Mouse (Mus musculus) regulatory T cell (primary cell): Measurements from ENCODE around the gene Nr2f1.
"Not testable (repeated sequence)": the region's sequence is repeated elsewhere in the genome, so short reads cannot be mapped to it uniquely, and the experiment has no call there.

Experiments
- in situ Hi-C: fragments of 300-600 bp; cut with MboI, MseI; formaldehyde crosslinking; loops from one replicate; pipeline ENCODE4 v1.15.1; 2025; ENCODE audit warnings: high pct_unique_total_duplicates

The Nr2f1 gene

DNA sequence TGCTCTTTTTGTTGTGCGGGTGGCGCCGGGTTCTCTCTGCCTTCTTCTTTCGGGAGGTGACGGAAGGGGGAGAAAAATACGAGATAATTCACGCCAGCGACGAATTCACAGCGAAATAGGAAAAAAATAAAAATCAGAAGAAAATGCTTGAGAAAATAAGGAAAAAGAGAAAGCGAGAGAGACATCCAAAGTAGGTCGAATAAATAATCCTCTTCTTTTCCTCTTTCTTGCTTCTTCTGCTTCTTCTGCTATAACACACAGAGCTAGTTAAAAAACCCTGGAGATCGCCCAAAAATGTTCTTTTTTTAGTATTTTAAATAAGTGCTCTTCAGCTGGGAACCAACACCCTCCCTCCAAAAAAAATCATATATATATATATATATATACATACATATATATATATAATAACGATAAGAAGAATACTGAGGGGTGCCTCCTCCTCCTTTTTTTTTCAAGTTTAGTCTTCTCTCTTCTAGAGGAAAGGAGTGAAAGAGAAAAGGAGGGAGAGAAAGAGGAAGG, at the start of gene Nr2f1:
TSS of gene Nr2f1 (minus strand) at position 116 of the 519 bp plus-strand sequence.
- in situ Hi-C loops = loop anchor here (5.0 kb wide), 2 partner anchors 217 to 1032 kb away; no protein-coding TSS in a partner anchor

DNA sequence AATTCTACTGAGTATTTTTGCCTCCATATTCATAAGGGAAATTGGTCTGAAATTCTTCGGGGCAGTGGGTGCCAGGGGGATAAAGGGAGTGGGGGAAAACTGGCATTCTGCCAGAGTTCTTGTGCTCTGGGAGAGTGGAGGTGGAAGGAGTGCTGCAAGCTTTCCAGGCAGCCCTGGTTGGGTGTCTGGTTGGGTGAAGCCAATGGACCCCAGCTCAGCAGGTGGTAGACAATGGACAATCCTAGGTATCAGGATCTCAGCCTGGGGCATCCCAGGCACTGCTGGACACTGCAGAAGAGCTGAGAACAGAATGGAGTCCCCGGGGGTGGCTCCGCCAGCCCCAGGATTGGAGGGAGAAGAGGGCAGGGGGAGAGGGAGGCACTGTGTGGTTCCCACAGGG, 22.1 kb upstream of the Nr2f1 start:
- in situ Hi-C loops = no loop called here

DNA sequence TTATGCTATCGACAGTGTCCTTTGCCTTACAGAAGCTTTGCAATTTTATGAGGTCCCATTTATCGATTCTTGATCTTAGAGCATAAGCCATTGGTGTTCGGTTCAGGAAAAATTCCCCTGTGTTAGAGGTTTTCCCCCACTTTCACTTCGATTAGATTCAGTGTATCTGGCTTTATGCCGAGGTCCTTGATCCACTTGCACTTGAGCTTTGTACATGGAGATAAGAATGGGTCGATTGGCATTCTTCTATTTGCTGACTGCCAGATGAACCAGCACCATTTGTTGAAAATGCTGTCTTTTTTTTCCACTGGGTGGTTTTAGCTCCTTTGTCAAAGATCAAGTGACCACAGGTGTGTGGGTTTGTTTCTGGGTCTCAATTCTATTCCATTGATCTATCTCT, 20.7 kb upstream of the Nr2f1 start:
- in situ Hi-C loops = not testable (repeated sequence)

DNA sequence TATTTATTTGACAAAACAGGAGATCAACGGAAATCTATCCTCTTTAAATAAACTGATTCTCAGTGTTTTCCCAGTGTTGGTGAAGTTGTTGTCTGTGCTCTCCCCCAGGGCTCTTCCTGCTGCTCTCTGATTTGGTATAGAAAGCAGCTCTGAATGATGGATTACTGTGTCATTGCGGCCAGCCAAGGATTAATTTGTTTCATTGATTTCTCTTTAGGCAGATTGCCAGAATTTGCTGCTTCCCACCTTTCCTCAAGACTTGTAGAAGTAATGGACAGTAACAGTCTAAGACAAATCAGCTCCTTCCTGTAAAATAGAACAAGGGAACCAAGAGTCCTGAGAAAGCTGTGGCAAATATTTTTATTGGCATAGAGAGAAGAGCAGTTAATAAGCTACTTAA, 15.7 kb upstream of the Nr2f1 start:
- in situ Hi-C loops = no loop called here

DNA sequence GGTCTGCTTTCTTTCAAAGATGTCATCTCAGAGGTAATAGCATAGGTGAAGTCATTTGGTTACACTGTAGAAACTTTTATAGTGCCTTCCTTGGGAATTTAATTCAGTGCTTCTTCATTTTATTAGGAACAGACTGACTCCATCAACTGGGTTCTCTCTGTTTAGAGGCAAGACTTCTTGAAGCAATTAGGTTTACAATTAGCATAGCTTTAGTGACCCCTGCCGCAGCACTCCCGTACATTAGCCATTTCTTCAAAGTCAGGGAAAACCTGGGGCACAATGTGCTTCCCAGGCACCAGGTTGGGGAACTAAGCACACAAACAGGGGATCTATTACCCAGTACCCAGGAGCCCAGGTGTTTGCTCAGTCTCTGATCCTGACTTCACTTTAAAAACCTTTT, 13.6 kb upstream of the Nr2f1 start:
- in situ Hi-C loops = no loop called here

DNA sequence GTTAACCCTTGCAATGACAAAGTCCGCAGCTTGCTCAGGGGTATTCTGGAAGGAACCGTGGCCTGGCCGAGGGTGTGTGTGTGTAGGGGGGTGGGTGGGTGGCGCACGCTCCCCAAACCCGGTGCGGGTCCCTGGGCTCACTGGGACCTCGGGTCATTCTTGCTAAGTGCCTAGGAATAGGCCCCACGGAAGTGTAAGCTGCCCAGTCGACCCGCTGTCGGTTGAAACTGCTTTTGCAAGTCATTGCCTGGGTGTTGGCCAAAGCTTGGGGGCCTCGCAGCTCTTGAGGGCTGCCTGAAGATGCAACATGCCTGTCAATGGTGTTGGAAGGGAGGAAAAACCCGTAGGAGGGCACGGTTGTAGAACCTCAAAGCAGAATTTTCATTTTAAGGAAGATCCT, 12.6 kb upstream of the Nr2f1 start:
- in situ Hi-C loops = no loop called here

DNA sequence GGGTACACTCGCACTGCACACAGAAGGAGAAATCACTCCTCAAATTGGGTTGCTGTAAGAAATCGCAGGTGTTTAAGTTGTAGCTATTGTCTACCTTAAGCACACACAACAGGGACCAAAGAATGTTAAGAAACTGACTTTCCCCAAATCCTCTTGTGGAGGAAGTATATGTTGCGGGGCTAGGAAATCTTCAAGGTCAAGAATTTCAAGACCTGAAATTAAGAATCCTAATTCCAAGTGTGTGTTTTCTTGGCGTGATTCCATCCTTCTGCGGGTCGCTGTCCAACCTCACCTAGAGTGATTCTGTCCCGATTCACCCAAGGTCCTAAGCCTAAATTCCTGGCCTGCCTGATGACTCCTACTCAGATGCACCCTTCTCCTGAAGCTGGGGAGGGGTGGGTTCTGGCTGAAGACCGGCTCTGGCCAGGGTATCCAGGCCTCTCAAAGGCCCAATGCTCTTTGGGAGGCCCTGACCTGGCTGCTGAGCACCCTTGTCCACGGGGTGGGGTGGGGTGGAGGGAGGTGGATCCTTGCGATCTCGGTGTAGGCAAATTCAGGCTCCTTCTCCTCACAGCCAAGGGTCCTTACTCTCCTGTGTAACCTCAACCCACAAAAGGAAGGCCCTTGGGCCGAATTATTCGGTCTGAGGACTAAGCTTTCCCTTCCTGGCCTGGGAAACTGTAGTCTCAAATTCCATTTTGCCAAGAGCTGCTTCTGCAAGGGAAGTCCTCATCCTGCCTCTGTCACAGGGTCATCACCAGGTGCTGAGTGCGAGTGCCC, 11.9 kb upstream of the Nr2f1 start:
- in situ Hi-C loops = no loop called here

DNA sequence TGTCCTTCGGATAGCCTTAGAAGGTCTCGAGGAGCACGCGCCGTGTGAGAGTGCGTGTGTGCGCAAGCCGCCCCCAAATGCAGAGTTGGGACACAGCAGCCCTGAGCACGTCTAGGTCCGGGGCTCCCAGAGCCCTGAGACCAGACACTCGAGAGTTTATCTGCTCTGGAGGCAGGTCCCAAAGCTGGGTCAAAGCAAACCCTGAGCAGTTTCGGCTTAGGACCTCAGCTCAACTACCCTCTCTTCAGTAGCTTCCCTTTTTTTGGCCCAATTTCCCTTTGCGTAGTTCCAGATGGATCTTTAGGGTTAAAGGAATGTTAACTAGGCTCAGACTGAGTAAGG, 11.2 kb upstream of the Nr2f1 start:
- in situ Hi-C loops = no loop called here

DNA sequence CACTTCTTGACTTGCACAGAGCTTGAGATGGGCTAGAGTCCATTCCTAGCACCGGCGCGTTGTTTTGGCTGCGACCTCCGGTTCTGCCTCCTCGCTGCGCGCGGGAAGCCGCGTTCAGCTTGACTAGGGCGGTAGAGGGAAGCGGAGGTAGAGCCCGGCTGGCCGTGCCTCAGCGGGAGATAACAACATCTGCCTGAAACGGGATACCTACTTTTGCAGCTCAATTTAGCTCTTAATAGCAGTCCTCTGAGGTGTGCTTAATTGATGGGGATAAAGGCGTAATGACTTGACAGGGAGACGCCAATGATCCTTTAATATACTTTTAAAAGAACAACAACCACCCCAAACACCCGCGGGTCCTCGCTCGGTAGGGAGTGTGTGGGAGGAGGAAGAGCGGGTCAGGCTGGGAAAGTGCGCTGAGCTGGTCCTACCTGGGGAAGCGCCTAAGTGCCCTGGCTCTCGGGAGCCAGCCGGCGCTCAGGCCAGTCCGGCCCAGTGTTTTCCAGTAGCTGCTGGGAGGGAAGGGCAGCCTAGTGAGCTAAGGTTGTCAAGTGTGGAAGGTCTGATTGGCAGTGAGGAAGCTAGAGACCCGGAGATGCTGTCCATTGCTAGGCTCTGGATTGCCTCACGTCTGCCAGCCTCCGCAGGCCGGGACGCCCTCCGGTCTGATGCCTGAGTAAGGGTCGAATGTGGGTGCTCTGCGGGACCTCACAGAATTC, 10.6 kb upstream of the Nr2f1 start:
- in situ Hi-C loops = no loop called here

DNA sequence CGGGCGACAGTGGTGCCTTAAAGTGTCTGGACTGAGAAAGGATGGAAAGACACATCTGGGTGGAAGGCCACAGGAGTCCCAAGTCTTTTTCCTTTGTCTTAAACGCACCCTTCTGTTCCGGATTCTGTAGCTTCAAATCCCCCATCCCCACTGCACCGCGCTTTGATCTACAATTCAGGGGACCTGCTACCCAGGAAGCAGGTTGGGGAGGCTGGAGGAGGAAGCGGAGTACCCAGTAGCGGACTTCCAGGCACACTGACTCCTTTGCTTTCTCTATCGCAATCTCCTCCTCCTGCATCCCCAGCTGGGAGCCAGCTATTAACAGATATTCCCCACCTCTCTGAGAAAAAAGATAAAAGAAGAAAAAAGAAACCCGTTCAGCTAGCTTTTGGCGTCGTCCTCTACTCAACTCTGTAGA, 10.1 kb upstream of the Nr2f1 start:
- in situ Hi-C loops = no loop called here

DNA sequence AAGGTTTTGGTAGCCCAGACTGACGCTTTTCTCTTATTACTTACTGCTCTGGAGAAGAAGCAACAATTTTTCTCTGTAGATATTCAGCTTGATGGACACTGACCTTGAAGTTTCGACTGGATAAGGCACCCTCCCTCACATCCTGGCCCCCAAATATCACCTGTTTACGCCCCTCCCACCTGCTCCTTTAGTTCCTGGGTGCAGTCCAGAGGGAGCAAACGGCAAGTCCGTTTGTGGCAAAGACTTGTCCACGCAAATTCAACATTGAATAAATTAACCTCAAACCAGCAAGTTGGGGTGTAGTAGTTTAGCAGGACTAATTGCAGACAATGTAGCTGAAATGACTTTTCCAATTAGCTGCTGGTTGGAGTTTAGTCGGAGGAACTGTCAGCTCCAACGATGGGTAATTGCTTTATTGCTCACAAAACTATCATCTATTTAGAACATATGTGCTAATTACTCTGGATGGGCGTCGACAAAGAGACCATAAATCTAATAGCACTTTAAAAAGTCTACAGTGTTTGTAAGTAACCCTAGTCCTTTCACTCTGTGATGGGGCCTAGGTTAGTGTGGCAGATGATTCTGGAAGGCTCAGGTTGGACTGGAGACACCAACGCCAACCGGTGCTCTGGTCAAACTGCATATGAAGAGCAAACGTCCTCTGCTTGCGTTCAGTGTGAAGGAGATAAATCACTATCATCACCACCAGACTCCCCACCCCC, 9.3 kb upstream of the Nr2f1 start:
- in situ Hi-C loops = no loop called here

DNA sequence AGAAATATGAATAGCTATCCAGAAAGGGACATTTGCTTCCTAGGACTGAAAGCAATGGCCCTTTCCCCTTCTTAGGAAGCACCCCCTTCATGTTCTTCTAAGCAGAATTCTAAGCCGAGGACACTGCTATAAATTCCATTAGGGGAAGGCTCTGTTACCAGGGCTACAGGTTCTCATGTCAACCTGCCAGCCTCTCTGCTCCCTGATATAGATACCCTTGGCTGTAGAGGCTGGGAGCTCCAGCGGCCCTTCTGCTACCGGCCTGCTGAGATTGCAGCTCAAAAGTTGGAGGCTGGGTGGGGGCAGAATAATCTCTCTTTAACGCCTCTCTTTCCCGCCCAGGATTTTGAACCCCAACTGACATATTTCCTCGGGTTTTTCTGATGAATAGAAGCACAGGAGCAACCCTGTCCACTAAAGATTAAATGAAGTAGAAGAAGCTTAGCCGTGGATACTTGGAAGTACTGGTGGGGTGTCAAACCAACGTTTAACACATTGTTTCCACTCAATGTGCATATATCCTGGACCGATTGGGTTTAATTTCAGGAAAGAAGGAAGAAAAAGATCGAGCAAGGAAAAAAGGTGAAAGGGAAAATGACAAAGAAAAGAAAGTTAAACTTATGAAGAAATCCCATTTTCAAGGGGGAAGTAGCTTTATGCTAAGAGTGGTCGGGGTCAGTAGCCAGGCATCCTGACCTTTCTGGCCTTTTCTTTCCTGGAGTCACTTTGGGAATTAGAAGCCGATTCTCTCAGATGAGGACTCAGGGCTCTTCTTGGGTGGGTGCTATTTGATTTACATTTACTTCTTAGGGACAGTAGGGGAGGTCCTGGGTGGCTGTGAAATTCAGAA, 8.5 kb upstream of the Nr2f1 start:
- in situ Hi-C loops = no loop called here

DNA sequence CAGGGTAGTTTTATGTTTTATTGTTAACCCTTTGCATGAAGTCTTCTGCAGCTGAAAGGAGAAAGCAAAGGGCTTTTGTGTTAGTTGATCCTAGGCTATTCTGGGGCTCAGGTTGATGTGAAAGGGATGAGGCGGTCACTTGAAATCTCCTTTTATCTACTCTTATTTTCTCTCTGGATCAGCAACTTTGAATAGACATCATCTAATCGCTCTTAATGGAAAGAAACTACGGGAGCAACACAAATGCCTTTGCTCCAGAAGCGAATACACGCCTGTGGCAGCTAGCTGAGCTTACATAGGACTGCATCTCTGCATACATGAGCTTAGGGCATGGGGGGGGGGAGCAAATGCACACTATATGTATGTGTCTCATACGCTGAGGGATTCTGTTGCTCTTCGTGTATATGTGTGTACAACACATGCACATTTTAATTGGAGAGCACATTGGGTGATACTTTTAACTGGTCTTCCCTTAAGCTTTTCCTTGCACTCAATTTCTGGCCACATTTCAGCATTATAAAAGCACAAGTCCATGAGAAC, 7.4 kb upstream of the Nr2f1 start:
- in situ Hi-C loops = no loop called here

DNA sequence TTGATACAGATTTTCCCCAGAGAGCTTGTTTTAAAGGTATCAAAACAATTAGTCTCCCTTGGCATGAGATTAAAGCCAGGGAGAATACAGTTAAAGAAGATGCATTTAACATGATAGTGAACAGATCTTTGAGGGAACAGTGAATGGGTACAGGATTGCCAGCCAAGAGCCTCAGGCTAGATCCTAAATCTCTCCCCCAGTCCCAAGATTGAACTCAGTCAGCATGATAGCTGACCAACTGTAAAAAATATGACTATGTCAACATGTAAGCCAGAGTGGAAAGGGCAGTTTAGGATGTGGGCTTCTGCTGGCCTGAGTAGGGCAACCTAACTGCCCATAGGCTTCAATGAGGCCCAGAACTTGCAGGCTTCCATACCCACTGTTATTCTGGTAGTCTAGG, 5.9 kb upstream of the Nr2f1 start:
- in situ Hi-C loops = no loop called here

DNA sequence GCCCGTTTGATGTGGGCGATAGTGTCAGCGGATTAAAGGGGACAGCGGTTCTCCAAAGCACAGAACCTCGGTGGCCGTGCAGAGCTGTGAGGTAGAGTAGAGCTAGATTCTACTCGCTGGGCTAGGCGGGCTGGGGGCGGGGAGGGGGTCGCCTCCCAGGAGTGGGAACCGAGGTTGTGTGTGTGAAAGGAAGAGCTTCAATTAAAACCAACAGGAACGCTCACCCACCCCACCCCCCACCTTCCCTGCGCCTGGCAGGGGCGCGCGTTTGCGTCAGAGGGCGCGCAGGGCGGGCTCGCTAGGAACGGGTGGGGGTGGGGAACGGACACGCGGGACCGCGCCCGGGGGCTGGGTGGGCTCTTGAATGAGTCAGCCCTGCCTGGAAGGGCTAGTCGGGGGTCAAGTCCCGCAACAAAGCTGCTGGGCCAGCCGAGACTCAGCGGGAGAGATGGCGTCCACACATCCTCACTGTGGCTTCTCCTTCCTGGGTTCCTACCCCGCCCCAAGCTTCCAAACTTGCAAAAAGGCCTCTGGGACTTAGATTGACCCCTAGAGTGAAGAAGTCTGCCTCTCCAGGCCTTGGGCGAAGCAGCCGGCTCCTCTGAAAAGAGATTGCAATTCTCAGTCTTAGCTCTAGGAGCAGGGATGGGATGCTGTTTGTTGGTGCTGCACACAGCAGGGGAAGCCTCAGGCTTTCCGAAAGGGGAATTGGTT, 3.9 kb upstream of the Nr2f1 start:
- in situ Hi-C loops = loop anchor here (5.0 kb wide), 2 partner anchors 221 to 1036 kb away; no protein-coding TSS in a partner anchor

DNA sequence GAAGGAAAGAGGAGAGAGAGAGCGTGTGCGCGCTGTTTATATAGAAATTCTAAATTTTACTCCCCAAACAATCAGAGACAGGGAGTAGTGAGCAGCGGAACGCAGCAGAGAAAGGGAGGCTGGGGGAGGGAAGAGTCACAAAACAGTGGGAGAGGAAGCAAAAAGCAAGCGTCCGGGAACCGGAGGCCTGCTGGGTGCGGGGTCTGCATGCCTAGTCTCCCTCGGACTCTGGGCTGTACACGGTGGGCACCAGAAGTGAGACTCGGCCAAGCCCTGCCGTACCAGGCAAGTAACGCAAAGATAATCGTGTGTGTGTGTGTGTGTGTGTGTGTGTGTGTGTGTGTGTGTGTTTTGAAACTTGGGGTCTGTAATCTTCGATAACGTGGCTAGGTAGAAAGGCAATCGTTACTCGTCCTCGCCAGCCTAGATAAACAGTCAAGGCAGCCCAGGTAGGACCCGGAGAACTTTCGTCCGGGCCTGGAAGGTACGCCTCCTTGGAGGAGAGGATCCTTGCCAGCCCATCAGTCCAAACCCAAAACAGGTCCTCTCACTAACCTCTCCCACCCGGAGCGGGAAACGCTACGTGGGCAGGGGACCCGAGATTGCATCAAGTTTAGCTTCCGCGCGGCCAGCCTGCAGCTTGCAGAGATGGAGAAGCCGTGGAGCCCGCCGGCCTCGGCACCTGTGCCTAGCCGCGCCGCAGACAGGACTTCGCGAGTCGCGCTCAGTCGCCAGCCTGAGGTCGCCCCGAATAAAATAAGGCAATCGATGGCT, 3.2 kb upstream of the Nr2f1 start:
- in situ Hi-C loops = loop anchor here (5.0 kb wide), 2 partner anchors 220 to 1035 kb away; no protein-coding TSS in a partner anchor

DNA sequence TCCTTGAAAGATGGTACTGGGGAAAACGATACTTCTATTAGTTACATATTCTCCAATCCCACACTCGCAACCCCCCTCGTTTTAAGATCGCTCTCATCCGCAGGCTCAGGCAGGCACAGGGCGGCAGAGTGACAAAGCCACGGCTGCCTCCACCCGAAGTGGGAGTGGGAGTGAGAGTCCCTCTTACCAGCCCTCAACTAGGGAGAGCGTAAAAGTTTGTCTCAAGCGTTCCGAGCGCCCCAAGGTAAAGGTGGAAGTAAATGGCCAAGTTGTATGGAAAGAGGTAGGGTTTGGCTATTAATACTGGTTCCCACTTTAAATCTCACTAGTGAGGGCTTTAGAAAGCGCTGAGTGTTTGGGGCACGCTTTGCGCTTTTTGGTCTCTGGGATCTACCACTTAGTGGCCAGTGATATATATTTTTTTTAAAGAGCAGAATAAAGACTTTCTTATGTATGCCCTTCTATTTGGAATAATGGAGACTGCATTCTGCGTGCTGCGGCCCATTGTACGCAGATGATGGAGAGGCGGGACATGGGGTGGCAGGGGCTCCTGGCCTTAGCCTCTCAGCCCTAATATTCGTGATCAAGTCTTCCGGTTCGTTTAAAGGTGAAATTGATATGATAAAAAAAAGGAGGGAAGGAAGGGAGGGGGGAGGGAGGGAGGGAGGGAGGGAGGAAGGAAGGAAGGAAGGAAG, 2.5 kb upstream of the Nr2f1 start:
- in situ Hi-C loops = loop anchor here (5.0 kb wide), 2 partner anchors 220 to 1035 kb away; no protein-coding TSS in a partner anchor

DNA sequence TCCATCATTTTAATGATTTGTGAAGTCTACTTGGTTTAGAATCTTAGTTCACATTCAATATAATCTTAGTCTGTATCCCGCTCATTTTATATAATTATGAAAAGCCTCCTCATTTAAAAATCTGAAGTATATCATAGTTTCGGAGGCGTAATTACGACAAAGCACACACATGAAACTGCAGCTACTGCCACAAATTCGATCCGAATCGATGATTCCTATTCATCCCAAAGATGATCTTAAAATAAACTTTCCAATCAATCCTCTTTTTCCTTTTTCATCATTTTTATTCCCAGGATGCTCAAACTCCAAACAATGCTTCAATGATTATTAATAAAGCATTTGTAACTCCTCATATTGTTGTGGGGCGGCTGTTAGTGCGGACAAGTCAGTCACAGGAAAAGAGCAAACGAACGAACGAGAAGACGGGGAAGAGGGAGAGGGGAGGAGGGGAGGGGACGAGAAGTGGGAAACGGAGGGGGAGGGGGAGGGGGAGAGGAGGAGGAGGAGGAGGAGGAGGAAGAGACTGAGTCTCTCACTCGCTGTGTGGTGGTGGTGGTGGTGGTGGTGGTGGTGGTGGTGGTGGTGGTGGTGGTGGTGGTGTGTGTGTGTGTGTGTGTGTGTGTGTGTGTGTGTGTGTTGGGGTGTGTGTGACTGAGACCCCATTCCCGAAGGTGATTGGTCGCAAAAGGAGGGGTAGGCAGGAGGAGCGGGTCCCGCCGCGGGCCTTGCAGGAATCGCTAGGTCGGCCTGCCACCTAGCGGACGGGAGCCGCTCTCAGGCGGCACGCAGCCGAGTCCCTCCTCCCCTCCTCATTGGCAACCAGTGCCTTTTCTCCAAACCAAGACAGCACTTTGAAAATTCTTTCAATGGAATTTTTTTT, 1.7 kb upstream of the Nr2f1 start:
- in situ Hi-C loops = loop anchor here (5.0 kb wide), 2 partner anchors 219 to 1034 kb away; no protein-coding TSS in a partner anchor
